Mouse (Mus musculus) small intestine, adult 2 months (tissue): ENCODE data around the gene Rarb. TPM values are rescaled to one million over a fixed set of nuclear protein-coding genes. Genes with fewer than 3 reads are reported as not detected.

Experiments used
- H3K27ac ChIP-seq: fragments of 200-500 bp; 2 replicates; pipeline ENCODE4 v1.5.1; 2012; ENCODE audit warnings: low read depth, low read length, control low read depth, inconsistent platforms; ENCODE audit not compliant: insufficient read depth
- H3K27me3 ChIP-seq: fragments of 200-500 bp; 2 replicates; pipeline ENCODE4 v1.6.1; 2012; ENCODE audit warnings: mild to moderate bottlenecking, moderate library complexity, low read length, inconsistent platforms; ENCODE audit not compliant: control insufficient read depth, insufficient read depth
- H3K36me3 ChIP-seq: fragments of 200-500 bp; 2 replicates; pipeline ENCODE4 v1.6.1; 2012; ENCODE audit warnings: mild to moderate bottlenecking, low read length, control low read depth, inconsistent platforms; ENCODE audit not compliant: control insufficient read depth, insufficient read depth
- H3K4me1 ChIP-seq: fragments of 200-500 bp; 2 replicates; pipeline ENCODE4 v1.6.1; 2012; ENCODE audit warnings: low read length, inconsistent platforms, mixed read lengths; ENCODE audit not compliant: control insufficient read depth, insufficient read depth, insufficient read length
- H3K4me3 ChIP-seq: fragments of 200-500 bp; 2 replicates; pipeline ENCODE4 v1.5.1; 2012; ENCODE audit warnings: low read depth, mild to moderate bottlenecking, control low read depth, inconsistent platforms, low read length, moderate library complexity
- CTCF ChIP-seq: fragments of 200-500 bp; IDR thresholded peaks from 2 replicates; pipeline ENCODE4 v1.5.1; 2012; ENCODE audit warnings: low read depth, mild to moderate bottlenecking, control low read depth, inconsistent platforms, low read length, moderate library complexity, mixed read lengths; ENCODE audit not compliant: insufficient replicate concordance, insufficient read length; ENCODE audit errors: extremely low read depth
- POLR2A ChIP-seq: fragments of 200-500 bp; IDR thresholded peaks from 2 replicates; pipeline ENCODE4 v1.6.1; 2012; ENCODE audit warnings: low read depth, mild to moderate bottlenecking, control low read depth, inconsistent platforms, low read length, moderate library complexity
- WGBS: fragments of 180-500 bp; shearing (Covaris S2); methylation state at CpG from one replicate; pipeline ENCODE4 v1.1.7; 2018; 5-methylcytosine and 5-hydroxymethylcytosine counted together
- polyA plus RNA-seq: library from polyadenylated mRNA; depleted of rRNA; stranded (reverse); fragments of >200 nt; gene quantifications from 2 replicates; pipeline ENCODE4 v1.2.3, GENCODE M21; 2012

Rarb gene
- polyA plus RNA-seq, 1 experiment = 0.61 TPM

- 84% methylated on average over 1 of the region's 1 CpGs for WGBS
- H3K4me1 ChIP-seq = no peaks in the 10 kb centered on the region; the same call in 1 of the 2 replicates
- H3K27ac ChIP-seq = no peak overlapping the region
Observed at GRCm38 (mm10) chr14:16752648-16753047, 66.3 kb downstream of the Rarb start.

DNA sequence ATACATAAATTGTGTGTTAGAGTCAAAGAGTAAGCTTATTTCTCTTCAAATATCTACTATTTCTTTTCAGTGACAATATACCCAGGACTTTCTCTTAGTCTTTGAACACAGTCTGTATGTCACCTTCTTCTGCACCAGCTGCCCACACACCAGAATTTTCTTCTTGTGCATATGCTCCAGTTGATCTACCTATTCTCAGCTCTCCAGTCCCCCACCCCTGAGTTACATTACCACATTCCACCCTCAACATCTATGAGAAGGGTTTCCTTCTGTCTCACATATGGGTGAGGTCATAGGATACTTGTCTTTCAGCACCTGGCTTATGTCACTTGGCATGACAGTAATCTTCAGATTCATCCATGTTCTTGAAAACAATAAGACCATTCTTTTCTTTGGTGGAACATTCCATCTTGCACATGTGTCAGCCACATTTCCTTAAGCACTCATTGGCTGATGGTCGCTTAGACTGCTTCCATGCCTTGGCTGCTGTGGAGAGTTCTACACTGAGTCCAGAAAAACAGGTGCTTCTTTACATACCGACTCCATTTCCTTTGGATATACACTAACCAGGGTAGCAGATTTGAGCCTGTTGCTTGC is 71.9 kb downstream of the Rarb start:
- Histone ChIP-seq H3K27ac (no peak overlapping the region), H3K27me3 (no peaks in the 10 kb centered on the region)
- 56% methylated on average over 2 of the region's 2 CpGs for WGBS

More at GRCm38 (mm10) chr14:16752648-16753047, 66.3 kb downstream of the Rarb start:
- H3K27me3 ChIP-seq = no peaks in the 10 kb centered on the region
- TF ChIP-seq POLR2A (no peak), CTCF (no peak)
- no peak overlapping the region for H3K4me3 ChIP-seq
- no peaks in the 10 kb centered on the region for H3K36me3 ChIP-seq

GRCm38 (mm10) chr14:16740982-16741739 is 77.8 kb downstream of the Rarb start:
- no peaks in the 10 kb centered on the region for H3K27me3 ChIP-seq
- H3K4me3 ChIP-seq = no peak overlapping the region
- no peaks in the 10 kb centered on the region for H3K36me3 ChIP-seq
- TF ChIP-seq POLR2A = no peak
- no peak for TF ChIP-seq CTCF
- no peak overlapping the region for H3K27ac ChIP-seq
- H3K4me1 ChIP-seq = no peaks in the 10 kb centered on the region
- WGBS = 68% methylated on average over 13 of the region's 13 CpGs

More for the DNA sequence above, 71.9 kb downstream of the Rarb start:
- Histone ChIP-seq H3K36me3 (no peaks in the 10 kb centered on the region), H3K4me3 (no peak overlapping the region), H3K4me1 (no peaks in the 10 kb centered on the region)
- TF ChIP-seq POLR2A (no peak), CTCF (no peak)

GRCm38 (mm10) chr14:16738538-16738937 is 80.4 kb downstream of the Rarb start:
- peaks cover 9% of the 10 kb centered on the region; the same call in 1 of the 2 replicates for H3K4me1 ChIP-seq
- no peaks in the 10 kb centered on the region for H3K27me3 ChIP-seq
- no peak for TF ChIP-seq CTCF
- no peak for TF ChIP-seq POLR2A
- WGBS = 94% methylated on average over 1 of the region's 1 CpGs
- H3K27ac ChIP-seq = no peak overlapping the region
- no peak overlapping the region for H3K4me3 ChIP-seq
- no peaks in the 10 kb centered on the region for H3K36me3 ChIP-seq

- Histone ChIP-seq H3K27ac (no peak overlapping the region), H3K36me3 (no peaks in the 10 kb centered on the region), H3K4me1 (peaks cover 9% of the 10 kb centered on the region; the same call in 1 of the 2 replicates), H3K4me3 (no peak overlapping the region), H3K27me3 (no peaks in the 10 kb centered on the region)
- TF ChIP-seq POLR2A (no peak), CTCF (no peak)
- WGBS = 94% methylated on average over 1 of the region's 1 CpGs
Observed at GRCm38 (mm10) chr14:16737781-16738180, 81.2 kb downstream of the Rarb start.

DNA sequence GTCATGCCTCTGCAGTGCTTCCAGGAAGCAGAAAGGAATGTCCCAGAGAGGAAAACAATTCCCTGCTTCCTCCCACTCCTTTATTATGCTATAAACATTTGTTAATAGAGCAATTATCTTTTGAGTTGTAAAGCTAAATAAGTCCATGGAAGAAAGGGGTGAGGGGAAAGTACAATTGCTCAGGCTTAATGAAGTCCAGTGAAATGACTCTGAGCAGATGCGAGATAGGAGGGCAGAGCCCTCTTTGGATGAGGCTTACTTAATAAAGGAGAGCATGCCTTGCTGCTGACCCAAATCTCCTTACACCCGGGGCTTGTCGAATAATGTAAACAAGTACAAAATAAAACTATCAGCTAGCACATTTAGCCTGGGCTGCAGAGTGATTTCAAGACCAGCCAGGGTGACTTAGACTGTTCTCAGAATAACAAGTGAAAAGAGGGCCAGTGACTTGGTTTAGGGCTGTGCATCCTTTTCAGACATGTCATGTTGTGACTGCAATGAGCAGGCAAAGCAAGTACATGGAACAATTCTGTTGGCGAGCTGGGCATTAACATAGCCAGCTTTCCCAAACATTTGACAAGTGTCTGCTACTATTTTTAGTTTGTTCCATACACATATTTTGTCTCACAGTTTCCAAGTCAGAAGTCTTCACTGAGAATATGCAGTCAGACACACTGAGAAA is 83.5 kb downstream of the Rarb start:
- WGBS = 23% methylated on average over 4 of the region's 4 CpGs
- H3K27ac ChIP-seq = no peak overlapping the region
- no peak for TF ChIP-seq CTCF
- no peak for TF ChIP-seq POLR2A

DNA sequence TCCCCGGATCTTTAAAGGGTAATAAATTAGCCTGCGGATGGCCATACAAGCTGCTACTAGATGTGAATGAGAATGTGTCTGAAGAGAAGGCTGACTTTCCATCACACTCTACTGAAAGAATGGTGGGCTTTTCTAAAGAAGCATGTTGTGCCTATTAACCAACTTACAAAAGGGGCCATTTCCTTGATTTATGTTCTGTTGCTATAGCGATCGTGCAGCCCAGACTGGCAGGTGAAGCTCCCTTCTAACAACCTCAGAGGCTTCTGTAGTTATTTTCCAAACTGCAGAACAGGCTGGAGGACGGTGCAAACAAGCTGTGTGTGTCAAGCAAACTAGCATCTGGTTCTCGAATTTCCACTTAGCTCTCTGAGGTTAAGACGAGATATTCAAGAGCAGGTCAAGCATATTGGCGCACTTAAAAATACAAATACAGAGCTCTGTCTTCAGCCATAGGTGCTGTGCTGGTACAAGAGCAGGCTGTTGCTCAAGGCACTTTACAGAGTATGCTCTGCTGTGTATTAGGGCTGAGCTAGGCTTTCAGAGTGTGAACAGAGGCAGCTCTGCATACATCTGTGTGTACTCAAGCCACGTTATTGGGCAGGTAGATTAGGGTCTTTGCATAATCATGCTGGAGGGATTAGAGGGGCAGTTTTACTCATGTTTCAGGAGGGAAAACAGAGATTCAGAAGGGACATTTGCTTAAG is 85.2 kb downstream of the Rarb start:
- H3K4me1 ChIP-seq = peaks cover 9% of the 10 kb centered on the region; the same call in 1 of the 2 replicates
- WGBS = 33% methylated on average over 9 of the region's 9 CpGs
- no peaks in the 10 kb centered on the region for H3K27me3 ChIP-seq
- H3K4me3 ChIP-seq = no peak overlapping the region
- TF ChIP-seq CTCF (no peak), POLR2A (no peak)
- H3K27ac ChIP-seq = no peak overlapping the region
- no peaks in the 10 kb centered on the region for H3K36me3 ChIP-seq

More for the DNA sequence above, 83.5 kb downstream of the Rarb start:
- Histone ChIP-seq H3K4me1 (peaks cover 9% of the 10 kb centered on the region; the same call in 1 of the 2 replicates), H3K27me3 (no peaks in the 10 kb centered on the region), H3K4me3 (no peak overlapping the region), H3K36me3 (no peaks in the 10 kb centered on the region)
